ENCODE assay signal across 27 mouse cellular contexts in genomic region chr9:34801662-34802061, GRCm38 (mm10).
DNase-seq lines count a peak whose midpoint lies in the region; ATAC-seq and TF ChIP-seq lines count a peak whose summit lies in the region.
"Had no signal": no experiment of that assay in that cellular context is flagged by ENCODE, and none has a peak within 500 bp of the region (broad histone marks: within the 10 kb centered on the region; RNA-seq: fewer than 3 reads in every experiment).

No protein-coding gene starts in this region.

- H3K4me2 ChIP-seq in hindbrain, embryonic 16.5 days (ENCODE audit: low read length) = no peak overlapping the region
- H3K4me2 ChIP-seq in midbrain, embryonic 14.5 days (ENCODE audit: low read length) = no peak overlapping the region
- H3K4me2 ChIP-seq in midbrain, postnatal 0 days (ENCODE audit: low read depth, low read length, poor library complexity, severe bottlenecking) = no peak overlapping the region
- no peak overlapping the region for H3K4me2 ChIP-seq in kidney, embryonic 16.5 days (replicated peaks; ENCODE audit: low read depth, low read length)
- H3K4me2 ChIP-seq: embryonic facial prominence, embryonic 13.5 days; heart, embryonic 12.5 days; heart, embryonic 15.5 days; hindbrain, embryonic 14.5 days had no signal

- no peak overlapping the region for H3K9ac ChIP-seq in hindbrain, embryonic 16.5 days (ENCODE audit: low read depth, low read length)
- H3K9ac ChIP-seq in midbrain, embryonic 14.5 days (replicated peaks; ENCODE audit: low read length) = no peak overlapping the region
- no peak overlapping the region for H3K9ac ChIP-seq in midbrain, postnatal 0 days (replicated peaks; ENCODE audit: low read length, poor library complexity, severe bottlenecking)
- H3K9ac ChIP-seq in kidney, embryonic 16.5 days (replicated peaks; ENCODE audit: low read length) = no peak overlapping the region
- H3K9ac ChIP-seq: embryonic facial prominence, embryonic 13.5 days; forebrain, postnatal 0 days; heart, embryonic 12.5 days; heart, embryonic 15.5 days; hindbrain, embryonic 14.5 days had no signal

- no peaks in the 10 kb centered on the region for H3K4me1 ChIP-seq in hindbrain, embryonic 16.5 days (ENCODE audit: control insufficient read depth, insufficient read depth, low read depth, low read length)
- H3K4me1 ChIP-seq in hindbrain, embryonic 10.5 days (replicated peaks) = peaks cover 9% of the 10 kb centered on the region
- H3K4me1 ChIP-seq in midbrain, embryonic 14.5 days (ENCODE audit: control insufficient read depth, insufficient read depth, low read length) = no peaks in the 10 kb centered on the region
- H3K4me1 ChIP-seq in midbrain, postnatal 0 days (ENCODE audit: insufficient read depth, low read length) = no peaks in the 10 kb centered on the region
- H3K4me1 ChIP-seq in kidney, embryonic 16.5 days (ENCODE audit: insufficient read depth, low read length) = no peaks in the 10 kb centered on the region
- H3K4me1 ChIP-seq: embryonic facial prominence, embryonic 13.5 days; heart, embryonic 12.5 days; heart, embryonic 15.5 days had no signal

- no peak for TF ChIP-seq CTCF in midbrain, postnatal 0 days (IDR thresholded peaks at IDR 0.05)

- no peaks in the 10 kb centered on the region for H3K9me3 ChIP-seq in hindbrain, embryonic 16.5 days (ENCODE audit: control insufficient read depth, low read length)
- H3K9me3 ChIP-seq in hindbrain, embryonic 10.5 days = no peaks in the 10 kb centered on the region
- H3K9me3 ChIP-seq in midbrain, embryonic 14.5 days (ENCODE audit: control insufficient read depth, low read length) = no peaks in the 10 kb centered on the region
- no peaks in the 10 kb centered on the region for H3K9me3 ChIP-seq in midbrain, postnatal 0 days (ENCODE audit: low read length)
- no peaks in the 10 kb centered on the region for H3K9me3 ChIP-seq in kidney, embryonic 16.5 days (ENCODE audit: low read length)
- H3K9me3 ChIP-seq: embryonic facial prominence, embryonic 10.5 days; embryonic facial prominence, embryonic 13.5 days; heart, embryonic 12.5 days; heart, embryonic 15.5 days had no signal

- WGBS in hindbrain, embryonic 16.5 days = 64% methylated on average over 6 of the region's 6 CpGs
- 84% methylated on average over 6 of the region's 6 CpGs for WGBS in hindbrain, embryonic 10.5 days
- 78% methylated on average over 6 of the region's 6 CpGs for WGBS in midbrain, embryonic 14.5 days
- 62% methylated on average over 6 of the region's 6 CpGs for WGBS in midbrain, postnatal 0 days
- WGBS in kidney, embryonic 16.5 days = 66% methylated on average over 6 of the region's 6 CpGs

- no peak for DNase-seq in hindbrain, embryonic 10.5 days (ENCODE audit: low spot score)
- peak; percentile 12 for DNase-seq in NIH3T3 (ENCODE audit: low read depth)
- DNase-seq in midbrain, embryonic 14.5 days = peak; percentile 44
- no peak for DNase-seq in midbrain, postnatal 0 days (ENCODE audit: low spot score)
- DNase-seq in heart, adult 9 months (ENCODE audit: low spot score in 2 of 2) = no peak
- DNase-seq in thymus, postnatal 36 days = no peak
- DNase-seq: adrenal gland, adult 2 months; adrenal gland, postnatal 14 days; cerebellum, adult 11 months; cerebellum, adult 2 months; cerebellum, adult 9-11 months; embryo, embryonic 11 days; forebrain, postnatal 0 days; gastrocnemius, adult 2 months; gastrocnemius, postnatal 14 days; heart, adult 11 months; heart, postnatal 10 days; heart, postnatal 36 days had no signal

- 0 out of 2 replicates have a peak overlapping the region, but pooled peaks have one; percentile 8 for H3K27ac ChIP-seq in hindbrain, embryonic 16.5 days (ENCODE audit: low read depth, low read length)
- H3K27ac ChIP-seq in hindbrain, embryonic 10.5 days = no peak overlapping the region
- H3K27ac ChIP-seq in midbrain, embryonic 14.5 days (replicated peaks; ENCODE audit: low read depth, low read length) = peak overlapping the region; percentile 37; the same call in 1 of the 2 replicates
- 0 out of 2 replicates have a peak overlapping the region, but pooled peaks have one; percentile 7 for H3K27ac ChIP-seq in midbrain, postnatal 0 days (ENCODE audit: low read depth, low read length)
- H3K27ac ChIP-seq in kidney, embryonic 16.5 days (ENCODE audit: low read length) = no peak overlapping the region
- H3K27ac ChIP-seq: embryonic facial prominence, embryonic 10.5 days; embryonic facial prominence, embryonic 13.5 days; gastrocnemius, adult 2 months; heart, embryonic 15.5 days; hindbrain, embryonic 14.5 days had no signal

- H3K36me3 ChIP-seq in hindbrain, embryonic 16.5 days (ENCODE audit: control insufficient read depth, insufficient read depth, low read length) = no peaks in the 10 kb centered on the region
- H3K36me3 ChIP-seq in hindbrain, embryonic 10.5 days = no peaks in the 10 kb centered on the region
- H3K36me3 ChIP-seq in midbrain, embryonic 14.5 days (ENCODE audit: control insufficient read depth, insufficient read depth, low read length) = no peaks in the 10 kb centered on the region
- H3K36me3 ChIP-seq in midbrain, postnatal 0 days (ENCODE audit: insufficient read depth, low read length) = no peaks in the 10 kb centered on the region
- H3K36me3 ChIP-seq in kidney, embryonic 16.5 days (ENCODE audit: insufficient read depth, low read length) = no peaks in the 10 kb centered on the region
- H3K36me3 ChIP-seq: embryonic facial prominence, embryonic 10.5 days; embryonic facial prominence, embryonic 13.5 days; heart, embryonic 12.5 days; heart, embryonic 15.5 days had no signal

- H3K27me3 ChIP-seq in hindbrain, embryonic 16.5 days (replicated peaks; ENCODE audit: control insufficient read depth, insufficient read depth, low read length) = no peaks in the 10 kb centered on the region
- no peaks in the 10 kb centered on the region for H3K27me3 ChIP-seq in hindbrain, embryonic 10.5 days (ENCODE audit: insufficient read depth, poor library complexity, severe bottlenecking)
- no peaks in the 10 kb centered on the region for H3K27me3 ChIP-seq in midbrain, embryonic 14.5 days (ENCODE audit: control insufficient read depth, insufficient read depth, low read length)
- H3K27me3 ChIP-seq in midbrain, postnatal 0 days (ENCODE audit: insufficient read depth, low read length) = no peaks in the 10 kb centered on the region
- no peaks in the 10 kb centered on the region for H3K27me3 ChIP-seq in kidney, embryonic 16.5 days (ENCODE audit: insufficient read depth, low read length)
- H3K27me3 ChIP-seq: embryonic facial prominence, embryonic 13.5 days; heart, embryonic 12.5 days; heart, embryonic 15.5 days had no signal

- no peak for ATAC-seq in hindbrain, embryonic 16.5 days
- ATAC-seq in midbrain, embryonic 14.5 days (ENCODE audit: low FRiP score, low TSS enrichment) = no peak
- ATAC-seq in midbrain, postnatal 0 days (ENCODE audit: low FRiP score) = no peak
- ATAC-seq in kidney, embryonic 16.5 days (ENCODE audit: low FRiP score, low TSS enrichment) = no peak
- ATAC-seq: forebrain, embryonic 14.5 days; forebrain, postnatal 0 days had no signal

- no peak overlapping the region for H3K4me3 ChIP-seq in hindbrain, embryonic 16.5 days (ENCODE audit: low read length)
- no peak overlapping the region for H3K4me3 ChIP-seq in hindbrain, embryonic 10.5 days
- H3K4me3 ChIP-seq in midbrain, embryonic 14.5 days (replicated peaks; ENCODE audit: low read depth, low read length) = no peak overlapping the region
- H3K4me3 ChIP-seq in midbrain, postnatal 0 days (ENCODE audit: low read depth, low read length) = no peak overlapping the region
- no peak overlapping the region for H3K4me3 ChIP-seq in kidney, embryonic 16.5 days (ENCODE audit: low read length)
- H3K4me3 ChIP-seq: embryonic facial prominence, embryonic 10.5 days; embryonic facial prominence, embryonic 13.5 days; erythroblast, embryonic 14.5 days; gastrocnemius, adult 2 months; heart, embryonic 12.5 days; heart, embryonic 15.5 days had no signal

Comparison
In these comparisons a context has a peak if more than half of its experiments do, and no peak if none do; other contexts are left out.
1. H3K27ac ChIP-seq: peak in hindbrain, embryonic 16.5 days (single experiment), midbrain, embryonic 14.5 days (single experiment) and midbrain, postnatal 0 days (single experiment); none in hindbrain, embryonic 10.5 days (single experiment) and kidney, embryonic 16.5 days (single experiment).
2. DNase-seq: peak in NIH3T3 (single experiment) and midbrain, embryonic 14.5 days (single experiment); none in hindbrain, embryonic 10.5 days (single experiment), midbrain, postnatal 0 days (single experiment), heart, adult 9 months (0 of 2) and thymus, postnatal 36 days (0 of 2).